Mouse (Mus musculus): Measurements from ENCODE around the gene Olfr739. TPM values are rescaled to one million over a fixed set of nuclear protein-coding genes. Genes with fewer than 3 reads are reported as not detected.

Olfr739 gene
- polyA plus RNA-seq (2011; ENCODE audit: insufficient read length, low read depth, missing spikeins): not detected in 2 replicates

- TF ChIP-seq POLR2A (IDR thresholded peaks at IDR 0.05; ENCODE audit: low read depth, low read length) (no peak), CTCF (IDR thresholded peaks at IDR 0.05; ENCODE audit: borderline replicate concordance, insufficient read depth, low read length) (no peak)
- Histone ChIP-seq H3K27ac (ENCODE audit: insufficient read depth, low read length) (no peak within 1 kb of the TSS), H3K4me1 (ENCODE audit: control insufficient read depth, insufficient read depth, low read length) (no peaks in the 10 kb centered on the region), H3K4me3 (ENCODE audit: insufficient read depth, low read length) (no peak within 1 kb of the TSS)
Observed at GRCm38 (mm10) chr14:50418326-50418725, at the start of gene Olfr739. Olfr739 (plus strand) TSS chr14:50418626.

- no peak within 1 kb of the TSS for H3K4me3 ChIP-seq (ENCODE audit: insufficient read depth, low read length)
- H3K4me1 ChIP-seq (ENCODE audit: control insufficient read depth, insufficient read depth, low read length): no peaks in the 10 kb centered on the region
- H3K27ac ChIP-seq (ENCODE audit: insufficient read depth, low read length): no peak within 1 kb of the TSS
- TF ChIP-seq POLR2A (IDR thresholded peaks at IDR 0.05; ENCODE audit: low read depth, low read length): no peak
- TF ChIP-seq CTCF (IDR thresholded peaks at IDR 0.05; ENCODE audit: borderline replicate concordance, insufficient read depth, low read length): no peak
Observed at GRCm38 (mm10) chr14:50380863-50381262, 37.6 kb upstream of the Olfr739 start, which contains the start of gene Olfr736. Olfr736 (plus strand) TSS chr14:50381163.

- H3K4me1 ChIP-seq (ENCODE audit: control insufficient read depth, insufficient read depth, low read length): no peaks in the 10 kb centered on the region
- TF ChIP-seq CTCF (IDR thresholded peaks at IDR 0.05; ENCODE audit: borderline replicate concordance, insufficient read depth, low read length) (no peak), POLR2A (IDR thresholded peaks at IDR 0.05; ENCODE audit: low read depth, low read length) (no peak)
- no peak within 1 kb of the TSS for H3K4me3 ChIP-seq (ENCODE audit: insufficient read depth, low read length)
- H3K27ac ChIP-seq (ENCODE audit: insufficient read depth, low read length): no peak within 1 kb of the TSS
Observed at GRCm38 (mm10) chr14:50407268-50407667, 11.2 kb upstream of the Olfr739 start, which contains the start of gene Olfr738. Olfr738 (plus strand) TSS chr14:50407568.

- TF ChIP-seq POLR2A (IDR thresholded peaks at IDR 0.05; ENCODE audit: low read depth, low read length): no peak
- no peak for TF ChIP-seq CTCF (IDR thresholded peaks at IDR 0.05; ENCODE audit: borderline replicate concordance, insufficient read depth, low read length)
- Histone ChIP-seq H3K4me1 (ENCODE audit: control insufficient read depth, insufficient read depth, low read length) (no peaks in the 10 kb centered on the region), H3K4me3 (ENCODE audit: insufficient read depth, low read length) (no peak within 1 kb of the TSS), H3K27ac (ENCODE audit: insufficient read depth, low read length) (no peak within 1 kb of the TSS)
Observed at GRCm38 (mm10) chr14:50445245-50445644, 26.8 kb downstream of the Olfr739 start, which contains the start of gene Olfr740. Olfr740 (plus strand) TSS chr14:50445545.

GRCm38 (mm10) chr14:50472438-50472837 is 54.0 kb downstream of the Olfr739 start, which contains the start of gene Olfr741:
Olfr741 (plus strand) TSS chr14:50472738.
- no peak within 1 kb of the TSS for H3K27ac ChIP-seq (ENCODE audit: insufficient read depth, low read length)
- no peak within 1 kb of the TSS for H3K4me3 ChIP-seq (ENCODE audit: insufficient read depth, low read length)
- TF ChIP-seq CTCF (IDR thresholded peaks at IDR 0.05; ENCODE audit: borderline replicate concordance, insufficient read depth, low read length) (no peak), POLR2A (IDR thresholded peaks at IDR 0.05; ENCODE audit: low read depth, low read length) (no peak)
- no peaks in the 10 kb centered on the region for H3K4me1 ChIP-seq (ENCODE audit: control insufficient read depth, insufficient read depth, low read length)

Other genes with a start within 250 kb of the Olfr739 start
- gene Olfr730, start 230.4 kb upstream of the Olfr739 start, polyA plus RNA-seq (2011; ENCODE audit: insufficient read length, low read depth, missing spikeins): not detected in 2 replicates
- not detected in 2 replicates for gene Olfr731, start 176.8 kb upstream of the Olfr739 start, polyA plus RNA-seq (2011; ENCODE audit: insufficient read length, low read depth, missing spikeins)
- not detected in 2 replicates for gene Olfr732, start 134.4 kb upstream of the Olfr739 start, polyA plus RNA-seq (2011; ENCODE audit: insufficient read length, low read depth, missing spikeins)
- not detected in 2 replicates for gene Olfr733, start 117.1 kb upstream of the Olfr739 start, polyA plus RNA-seq (2011; ENCODE audit: insufficient read length, low read depth, missing spikeins)
- gene Olfr734, start 91.9 kb upstream of the Olfr739 start, polyA plus RNA-seq (2011; ENCODE audit: insufficient read length, low read depth, missing spikeins): not detected in 2 replicates
- not detected in 2 replicates for gene Olfr735, start 69.8 kb upstream of the Olfr739 start, polyA plus RNA-seq (2011; ENCODE audit: insufficient read length, low read depth, missing spikeins)
- not detected in 2 replicates for gene Tlr11, start 60.7 kb upstream of the Olfr739 start, polyA plus RNA-seq (2011; ENCODE audit: insufficient read length, low read depth, missing spikeins)
- not detected in 2 replicates for gene Olfr736, start 37.5 kb upstream of the Olfr739 start, polyA plus RNA-seq (2011; ENCODE audit: insufficient read length, low read depth, missing spikeins)
- gene Olfr738, start 11.1 kb upstream of the Olfr739 start, polyA plus RNA-seq (2011; ENCODE audit: insufficient read length, low read depth, missing spikeins): not detected in 2 replicates
- not detected in 2 replicates for gene Olfr740, start 26.9 kb downstream of the Olfr739 start, polyA plus RNA-seq (2011; ENCODE audit: insufficient read length, low read depth, missing spikeins)
- gene Olfr741, start 54.1 kb downstream of the Olfr739 start, polyA plus RNA-seq (2011; ENCODE audit: insufficient read length, low read depth, missing spikeins): not detected in 2 replicates
- not detected in 2 replicates for gene Olfr742, start 85.0 kb downstream of the Olfr739 start, polyA plus RNA-seq (2011; ENCODE audit: insufficient read length, low read depth, missing spikeins)
- not detected in 2 replicates for gene Olfr743, start 103.2 kb downstream of the Olfr739 start, polyA plus RNA-seq (2011; ENCODE audit: insufficient read length, low read depth, missing spikeins)
- not detected in 2 replicates for gene Olfr744, start 196.3 kb downstream of the Olfr739 start, polyA plus RNA-seq (2011; ENCODE audit: insufficient read length, low read depth, missing spikeins)
- not detected in 2 replicates for gene Olfr745, start 220.8 kb downstream of the Olfr739 start, polyA plus RNA-seq (2011; ENCODE audit: insufficient read length, low read depth, missing spikeins)
- not detected in 2 replicates for gene Olfr746, start 228.5 kb downstream of the Olfr739 start, polyA plus RNA-seq (2011; ENCODE audit: insufficient read length, low read depth, missing spikeins)